Mouse (Mus musculus) heart, postnatal 0 days (tissue): ENCODE data around the gene Mapk1.

Experiments used
- CTCF ChIP-seq: IDR thresholded peaks from 2 replicates; pipeline ENCODE4 v1.5.1; 2016; ENCODE audit warnings: antibody characterized with exemption, control low read depth, low read depth
- EP300 ChIP-seq: IDR thresholded peaks from 2 replicates; pipeline ENCODE4 v1.6.1; 2016; ENCODE audit warnings: antibody characterized with exemption, low read depth

GRCm38 (mm10) chr16:17001109-17001508, 17.9 kb downstream of the Mapk1 start:
- TF ChIP-seq CTCF (no peak), EP300 (no peak)
